Mouse (Mus musculus) megakaryocyte, embryonic 14.5 days (primary cell): ENCODE measurements around the gene Hes1.

Source experiments
- FLI1 ChIP-seq: IDR thresholded peaks from 2 replicates; pipeline ENCODE4 v1.6.1; 2012; ENCODE audit warnings: low read length, inconsistent platforms, mixed read lengths
- GATA1 ChIP-seq: IDR thresholded peaks from 3 replicates; pipeline ENCODE4 v1.6.1; 2012; ENCODE audit warnings: mixed read lengths, low read length, inconsistent platforms, borderline replicate concordance

GRCm38 (mm10) chr16:30052271-30052670 lies 11.9 kb upstream of the Hes1 start:
- TF ChIP-seq GATA1 = no peak
- no peak for TF ChIP-seq FLI1
